Mouse (Mus musculus) heart, adult 2 months (tissue): Measurements from ENCODE around the gene Trim72.

ENCODE experiments used
- CTCF ChIP-seq: fragments of 200-600 bp; IDR thresholded peaks from 2 replicates; pipeline ENCODE4 v1.8.1; 2022; ENCODE audit warnings: antibody characterized with exemption, mild to moderate bottlenecking, moderate library complexity
- EP300 ChIP-seq: fragments of 200-500 bp; IDR thresholded peaks from 2 replicates; pipeline ENCODE4 v1.6.1; 2011; ENCODE audit warnings: low read depth, low read length, control low read depth; ENCODE audit not compliant: insufficient read depth
- POLR2A ChIP-seq: fragments of 200-500 bp; IDR thresholded peaks from 2 replicates; pipeline ENCODE4 v1.6.1; 2011; ENCODE audit warnings: mild to moderate bottlenecking, low read depth, low read length, control low read depth; ENCODE audit not compliant: insufficient read depth

GRCm38 (mm10) chr7:128006193-128006592 lies 2.4 kb downstream of the Trim72 start:
- TF ChIP-seq EP300 = no peak
- TF ChIP-seq POLR2A = no peak
- TF ChIP-seq CTCF = no peak
